Mouse (Mus musculus) testis, adult 2 months (tissue): ENCODE measurements around the gene Cltb.

Experiments used
- CTCF ChIP-seq: fragments of 200-500 bp; IDR thresholded peaks from 2 replicates; pipeline ENCODE4 v1.5.1; 2012; ENCODE audit warnings: low read depth, mild to moderate bottlenecking, inconsistent platforms, low read length, moderate library complexity; ENCODE audit not compliant: control insufficient read depth, insufficient read depth, insufficient replicate concordance
- POLR2A ChIP-seq: fragments of 200-500 bp; IDR thresholded peaks from 2 replicates; pipeline ENCODE4 v1.6.1; 2012; ENCODE audit warnings: low read depth, mild to moderate bottlenecking, inconsistent platforms, low read length, moderate library complexity; ENCODE audit not compliant: control insufficient read depth

DNA sequence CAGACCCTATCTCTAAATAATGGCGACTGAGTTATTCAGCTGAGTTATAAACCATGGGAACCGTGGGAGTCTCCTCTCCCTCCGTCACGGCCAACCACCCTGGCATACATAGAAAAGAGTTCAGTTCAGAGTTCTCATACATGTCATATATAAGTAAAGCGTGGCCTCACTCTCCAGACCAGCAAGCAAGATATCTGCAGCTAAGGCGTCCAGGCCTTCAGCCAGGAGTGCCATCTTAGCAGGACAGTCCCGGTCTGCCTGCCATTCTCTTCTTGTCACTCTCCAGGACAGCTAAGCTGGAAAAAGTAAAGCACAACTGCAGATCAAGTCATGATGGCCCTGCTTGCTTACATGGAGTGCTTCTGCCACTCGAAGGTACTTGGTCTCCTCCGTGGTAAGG, 55.0 kb downstream of the Cltb start:
- no peak for TF ChIP-seq POLR2A
- TF ChIP-seq CTCF: no peak
